ENCODE assay signal across 28 mouse cellular contexts in the genomic region with DNA sequence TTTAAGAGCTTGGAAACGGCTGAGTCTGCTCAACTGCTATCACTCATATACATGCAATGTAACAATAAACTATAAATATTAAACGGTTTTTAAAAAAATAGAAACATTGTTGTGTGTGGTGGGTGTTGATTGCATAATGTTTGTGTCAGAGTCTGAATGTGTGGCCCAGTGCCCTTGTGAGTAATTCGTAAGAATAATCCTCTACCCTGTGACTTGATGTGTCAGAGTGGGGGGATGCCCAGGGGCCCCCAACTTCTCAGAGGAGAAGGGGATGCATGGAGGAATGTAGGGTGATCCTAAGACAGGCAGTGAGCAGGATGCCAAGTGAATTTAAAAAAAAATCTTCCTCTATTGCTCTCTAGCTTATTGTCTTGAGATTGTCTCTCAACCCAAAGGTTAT.
"Had no signal": no experiment of that assay in that cellular context is flagged by ENCODE, and none has a peak within 500 bp of the region (broad histone marks: within the 10 kb centered on the region; RNA-seq: fewer than 3 reads in every experiment).

No protein-coding gene starts in this region.

- DNase-seq: gastrocnemius, adult 2 months; gastrocnemius, postnatal 10 days; gastrocnemius, postnatal 25 days; heart, adult 2 months; heart, postnatal 14 days; heart, postnatal 4 days; kidney, adult 18-20 months; kidney, adult 8-10 months; kidney, postnatal 10 days; kidney, postnatal 25 days; kidney, postnatal 4 days; liver; liver, embryonic 13.5 days had no signal

- H3K9ac ChIP-seq: heart, embryonic 13.5 days; heart, embryonic 15.5 days; hindbrain, embryonic 12.5 days; hindbrain, embryonic 14.5 days; intestine, embryonic 15.5 days; limb, embryonic 12.5 days; liver, embryonic 13.5 days had no signal

- H3K4me1 ChIP-seq: heart, embryonic 13.5 days; heart, embryonic 15.5 days; hindbrain, embryonic 10.5 days; hindbrain, embryonic 12.5 days; intestine, embryonic 15.5 days; limb, embryonic 10.5 days; limb, embryonic 12.5 days; liver, embryonic 13.5 days had no signal

- ATAC-seq: hindbrain, embryonic 16.5 days; inflammation-experienced regulatory T-cells, adult 6 months; intestine, embryonic 15.5 days; intestine, postnatal 0 days had no signal

- H3K9me3 ChIP-seq: heart, embryonic 13.5 days; heart, embryonic 15.5 days; hindbrain, embryonic 10.5 days; hindbrain, embryonic 12.5 days; intestine, embryonic 15.5 days; limb, embryonic 10.5 days; limb, embryonic 12.5 days; liver, embryonic 13.5 days had no signal

- H3K27me3 ChIP-seq: heart, embryonic 13.5 days; heart, embryonic 15.5 days; hindbrain, embryonic 12.5 days; intestine, embryonic 15.5 days; limb, embryonic 12.5 days; liver, embryonic 13.5 days had no signal

- H3K4me2 ChIP-seq: heart, embryonic 11.5 days; heart, embryonic 13.5 days; heart, embryonic 15.5 days; hindbrain, embryonic 12.5 days; hindbrain, embryonic 14.5 days; intestine, embryonic 15.5 days; limb, embryonic 12.5 days; liver, embryonic 11.5 days; liver, embryonic 13.5 days had no signal

- H3K27ac ChIP-seq: gastrocnemius, adult 2 months; heart, adult 2 months; heart, embryonic 13.5 days; heart, embryonic 15.5 days; hindbrain, embryonic 10.5 days; hindbrain, embryonic 12.5 days; hindbrain, embryonic 14.5 days; intestine, embryonic 15.5 days; layer of hippocampus, adult 2 months; left cerebral cortex, adult 2 months; limb, embryonic 10.5 days; limb, embryonic 12.5 days; liver, embryonic 13.5 days had no signal

- H3K4me3 ChIP-seq: gastrocnemius, adult 2 months; heart, adult 2 months; heart, embryonic 13.5 days; heart, embryonic 15.5 days; hindbrain, embryonic 10.5 days; hindbrain, embryonic 12.5 days; intestine, embryonic 15.5 days; layer of hippocampus, adult 2 months; left cerebral cortex, adult 2 months; limb, embryonic 10.5 days; limb, embryonic 12.5 days; liver, embryonic 13.5 days had no signal

- H3K36me3 ChIP-seq: heart, embryonic 13.5 days; heart, embryonic 15.5 days; hindbrain, embryonic 10.5 days; hindbrain, embryonic 12.5 days; intestine, embryonic 15.5 days; limb, embryonic 10.5 days; limb, embryonic 12.5 days; liver, embryonic 13.5 days had no signal
